In the genomic region with DNA sequence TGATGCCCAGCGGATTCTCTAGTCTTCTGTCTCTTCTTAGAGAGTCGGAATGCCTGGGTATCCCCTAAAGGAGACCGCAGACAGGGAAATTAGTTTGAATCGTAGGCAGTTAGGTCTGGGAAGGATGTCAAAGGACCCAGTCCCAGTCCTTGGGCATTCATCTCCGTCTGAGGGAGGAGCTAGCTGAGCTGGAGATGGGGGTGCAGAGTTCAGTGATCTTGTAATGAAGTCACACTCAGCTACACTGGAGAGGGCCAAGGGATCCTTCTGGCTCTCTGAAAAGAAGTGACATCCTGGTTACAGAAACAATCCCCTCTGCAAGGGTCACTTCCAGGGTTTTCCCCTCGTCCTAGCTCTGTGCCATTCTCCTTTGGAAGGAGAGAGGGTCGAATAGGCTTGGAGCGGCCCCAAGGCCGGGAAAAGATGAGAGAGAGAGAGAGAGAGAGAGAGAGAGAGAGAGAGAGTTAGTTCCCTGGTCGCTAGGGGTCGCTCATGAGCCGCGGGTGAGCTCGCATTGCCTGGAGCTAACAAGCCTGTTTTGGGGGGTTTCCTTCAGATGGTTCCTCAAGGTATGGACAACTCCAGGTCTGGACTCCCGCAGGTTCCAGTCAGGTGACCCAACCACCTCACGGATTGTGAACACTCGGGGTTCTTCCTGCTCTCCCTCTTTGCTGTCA, we compare ENCODE assay signal across 8 mouse cellular contexts. TPM values are rescaled to one million over a fixed set of nuclear protein-coding genes. Genes with fewer than 3 reads are reported as not detected.
A peak's percentile ranks its signal among the peaks of the same experiment; 100 is the strongest.
DNase-seq lines count a peak whose midpoint lies in the region; ATAC-seq and TF ChIP-seq lines count a peak whose summit lies in the region.

No protein-coding gene starts in this region.

- no peak overlapping the region for H3K27ac ChIP-seq in heart, embryonic 13.5 days (replicated peaks)
- no peak overlapping the region for H3K27ac ChIP-seq in kidney, postnatal 0 days
- H3K27ac ChIP-seq in liver, embryonic 13.5 days, result no peak overlapping the region
- no peak overlapping the region for H3K27ac ChIP-seq in stomach, postnatal 0 days (replicated peaks)

- H3K4me2 ChIP-seq in heart, embryonic 13.5 days, result peak overlapping the region; percentile 75
- H3K4me2 ChIP-seq in kidney, postnatal 0 days (ENCODE audit: low read length), result no peak overlapping the region
- peak overlapping the region; percentile 68 for H3K4me2 ChIP-seq in liver, embryonic 13.5 days
- peak overlapping the region; percentile 72; the same call in 1 of the 2 replicates for H3K4me2 ChIP-seq in stomach, postnatal 0 days (replicated peaks; ENCODE audit: low read depth)

- H3K9ac ChIP-seq in heart, embryonic 13.5 days, result peak overlapping the region; percentile 77; the same call in 1 of the 2 replicates
- H3K9ac ChIP-seq in kidney, postnatal 0 days (ENCODE audit: low read depth, low read length), result no peak overlapping the region
- H3K9ac ChIP-seq in liver, embryonic 13.5 days, result no peak overlapping the region
- H3K9ac ChIP-seq in stomach, postnatal 0 days (ENCODE audit: low read length), result no peak overlapping the region

- no peaks in the 10 kb centered on the region for H3K36me3 ChIP-seq in heart, embryonic 13.5 days
- H3K36me3 ChIP-seq in kidney, postnatal 0 days (ENCODE audit: insufficient read depth, low read length), result no peaks in the 10 kb centered on the region
- H3K36me3 ChIP-seq in liver, embryonic 13.5 days, result no peaks in the 10 kb centered on the region
- H3K36me3 ChIP-seq in stomach, postnatal 0 days (ENCODE audit: control insufficient read depth, insufficient read depth, low read length), result no peaks in the 10 kb centered on the region

- WGBS in heart, embryonic 13.5 days, result 8% methylated on average over 17 of the region's 17 CpGs
- WGBS in kidney, postnatal 0 days, result 7% methylated on average over 17 of the region's 17 CpGs
- 10% methylated on average over 17 of the region's 17 CpGs for WGBS in liver, embryonic 13.5 days (ENCODE audit: insufficient replicate concordance)
- WGBS in stomach, postnatal 0 days, result 13% methylated on average over 17 of the region's 17 CpGs

- H3K9me3 ChIP-seq in heart, embryonic 13.5 days, result no peaks in the 10 kb centered on the region
- no peaks in the 10 kb centered on the region for H3K9me3 ChIP-seq in kidney, postnatal 0 days (replicated peaks; ENCODE audit: low read length)
- H3K9me3 ChIP-seq in liver, embryonic 13.5 days (replicated peaks), result 0 out of 2 replicates have a peak, but pooled peaks cover 2% of the 10 kb centered on the region
- H3K9me3 ChIP-seq in stomach, postnatal 0 days (ENCODE audit: control insufficient read depth, low read length), result no peaks in the 10 kb centered on the region

- DNase-seq in CD4-positive, CD25-positive, alpha-beta regulatory T cell, adult 2 months (ENCODE audit: low read depth, low spot score), result peak; percentile 82
- DNase-seq in adrenal gland, adult 2 months, result peak; percentile 81
- peak; percentile 80 for DNase-seq in embryo, embryonic 10 days (ENCODE audit: low spot score)
- peak; percentile 58 for DNase-seq in kidney, postnatal 0 days (ENCODE audit: low spot score)
- DNase-seq in liver, embryonic 13.5 days, result no peak
- peak; percentile 73 for DNase-seq in neural tube, embryonic 10.5 days (ENCODE audit: extremely low spot score, low spot score)
- peak; percentile 73 for DNase-seq in stomach, postnatal 0 days (ENCODE audit: low spot score)

- peaks cover 16% of the 10 kb centered on the region for H3K4me1 ChIP-seq in heart, embryonic 13.5 days
- peaks cover 8% of the 10 kb centered on the region for H3K4me1 ChIP-seq in kidney, postnatal 0 days (replicated peaks; ENCODE audit: insufficient read depth, low read length)
- peaks cover 13% of the 10 kb centered on the region for H3K4me1 ChIP-seq in liver, embryonic 13.5 days (replicated peaks)
- H3K4me1 ChIP-seq in stomach, postnatal 0 days (replicated peaks; ENCODE audit: control insufficient read depth, insufficient read depth), result no peaks in the 10 kb centered on the region; the same call in 1 of the 2 replicates

- no peak for TF ChIP-seq EP300 in stomach, postnatal 0 days (optimal IDR thresholded peaks at IDR 0.05)

- no peak for ATAC-seq in heart, embryonic 13.5 days (ENCODE audit: extremely low read depth, insufficient number of reproducible peaks, low FRiP score, low TSS enrichment)
- 0 out of 2 replicates have a peak, but pooled peaks have one; percentile 17 for ATAC-seq in kidney, postnatal 0 days (replicated peaks; ENCODE audit: low FRiP score, low read depth)
- ATAC-seq in liver, embryonic 13.5 days (ENCODE audit: low read depth), result peak; percentile 50; the same call in 1 of the 2 replicates
- no peak for ATAC-seq in stomach, postnatal 0 days (ENCODE audit: low FRiP score, low TSS enrichment)

- peak; percentile 79 for TF ChIP-seq CTCF in kidney, postnatal 0 days (IDR thresholded peaks at IDR 0.05; ENCODE audit: low read depth)
- peak; percentile 78 for TF ChIP-seq CTCF in stomach, postnatal 0 days (IDR thresholded peaks at IDR 0.05; ENCODE audit: low read depth)

- peak overlapping the region; percentile 64; the same call in 1 of the 2 replicates for H3K4me3 ChIP-seq in heart, embryonic 13.5 days
- H3K4me3 ChIP-seq in kidney, postnatal 0 days (replicated peaks; ENCODE audit: low read depth, low read length), result no peak overlapping the region
- H3K4me3 ChIP-seq in liver, embryonic 13.5 days (replicated peaks), result no peak overlapping the region
- H3K4me3 ChIP-seq in stomach, postnatal 0 days (ENCODE audit: low read depth, low read length), result no peak overlapping the region

- peaks cover 69% of the 10 kb centered on the region for H3K27me3 ChIP-seq in heart, embryonic 13.5 days (replicated peaks)
- H3K27me3 ChIP-seq in kidney, postnatal 0 days (ENCODE audit: insufficient read depth, low read length), result peaks cover 4% of the 10 kb centered on the region
- H3K27me3 ChIP-seq in liver, embryonic 13.5 days, result peaks cover 66% of the 10 kb centered on the region
- H3K27me3 ChIP-seq in stomach, postnatal 0 days (ENCODE audit: control insufficient read depth, insufficient read depth, low read length), result no peaks in the 10 kb centered on the region

RNA-seq across cellular contexts. Expression of a gene that starts 1.0 kb away (rescaled TPM):
- total RNA-seq in adrenal gland, adult 2 months (2021), result 1 to 10 TPM; 3.5 to 5.4 TPM
- 21.4 and 27.6 TPM in 2 replicates for polyA plus RNA-seq in adrenal gland, adult 2 months (2012; rRNA removed)
- 0.42 and 0.56 TPM in 2 replicates for polyA plus RNA-seq in heart, embryonic 13.5 days (2015; fragmentation: Nextera tagmentation; extraction: Ambion mirVana)
- polyA plus RNA-seq in kidney, postnatal 0 days (2015; fragmentation: Nextera tagmentation; extraction: Ambion mirVana), result 0.68 and 0.74 TPM in 2 replicates
- 0.17 and 0.18 TPM in 2 replicates for polyA plus RNA-seq in liver, embryonic 13.5 days (2015; fragmentation: Nextera tagmentation; extraction: Ambion mirVana)
- polyA plus RNA-seq in stomach, postnatal 0 days (2015; fragmentation: Nextera tagmentation; extraction: Ambion mirVana), result 0.12 and 0.21 TPM in 2 replicates

RNA-seq across cellular contexts. Expression of a gene that starts 21.1 kb away (rescaled TPM):
- 1 to 10 TPM; 1.4 to 2.1 TPM for total RNA-seq in adrenal gland, adult 2 months (2021)
- 1.6 and 3.4 TPM in 2 replicates for polyA plus RNA-seq in adrenal gland, adult 2 months (2012; rRNA removed)
- 0.33 and 0.36 TPM in 2 replicates for polyA plus RNA-seq in heart, embryonic 13.5 days (2015; fragmentation: Nextera tagmentation; extraction: Ambion mirVana)
- polyA plus RNA-seq in kidney, postnatal 0 days (2015; fragmentation: Nextera tagmentation; extraction: Ambion mirVana), result 1.7 and 1.9 TPM in 2 replicates
- polyA plus RNA-seq in liver, embryonic 13.5 days (2015; fragmentation: Nextera tagmentation; extraction: Ambion mirVana), result 1.1 and 1.2 TPM in 2 replicates
- 0.87 and 1.1 TPM in 2 replicates for polyA plus RNA-seq in stomach, postnatal 0 days (2015; fragmentation: Nextera tagmentation; extraction: Ambion mirVana)

RNA-seq across cellular contexts. Expression of a gene that starts 50.1 kb away (rescaled TPM):
- total RNA-seq in adrenal gland, adult 2 months (2021), result 10 to 100 TPM; 16.7 to 21.9 TPM
- polyA plus RNA-seq in adrenal gland, adult 2 months (2012; rRNA removed), result 37.4 TPM in 2 replicates
- 8.8 and 9.2 TPM in 2 replicates for polyA plus RNA-seq in heart, embryonic 13.5 days (2015; fragmentation: Nextera tagmentation; extraction: Ambion mirVana)
- polyA plus RNA-seq in kidney, postnatal 0 days (2015; fragmentation: Nextera tagmentation; extraction: Ambion mirVana), result 7.5 and 7.6 TPM in 2 replicates
- 5.4 and 6.1 TPM in 2 replicates for polyA plus RNA-seq in liver, embryonic 13.5 days (2015; fragmentation: Nextera tagmentation; extraction: Ambion mirVana)
- 3.7 and 4.3 TPM in 2 replicates for polyA plus RNA-seq in stomach, postnatal 0 days (2015; fragmentation: Nextera tagmentation; extraction: Ambion mirVana)

Comparison
In these comparisons a context has a peak if more than half of its experiments do, and no peak if none do; other contexts are left out.
1. ATAC-seq: peak in kidney, postnatal 0 days (single experiment) and liver, embryonic 13.5 days (single experiment); none in heart, embryonic 13.5 days (single experiment) and stomach, postnatal 0 days (single experiment).
2. RNA of a gene that starts 1.0 kb away (polyA plus RNA-seq): 21.4 to 27.6 TPM in adrenal gland, adult 2 months; 0.68 to 0.74 TPM in kidney, postnatal 0 days, 0.42 to 0.56 TPM in heart, embryonic 13.5 days, 0.17 to 0.18 TPM in liver, embryonic 13.5 days and 0.12 to 0.21 TPM in stomach, postnatal 0 days; every median in the first group is over 10 times any median in the second.